Mouse (Mus musculus): ENCODE measurements around the gene Txndc16.

DNA sequence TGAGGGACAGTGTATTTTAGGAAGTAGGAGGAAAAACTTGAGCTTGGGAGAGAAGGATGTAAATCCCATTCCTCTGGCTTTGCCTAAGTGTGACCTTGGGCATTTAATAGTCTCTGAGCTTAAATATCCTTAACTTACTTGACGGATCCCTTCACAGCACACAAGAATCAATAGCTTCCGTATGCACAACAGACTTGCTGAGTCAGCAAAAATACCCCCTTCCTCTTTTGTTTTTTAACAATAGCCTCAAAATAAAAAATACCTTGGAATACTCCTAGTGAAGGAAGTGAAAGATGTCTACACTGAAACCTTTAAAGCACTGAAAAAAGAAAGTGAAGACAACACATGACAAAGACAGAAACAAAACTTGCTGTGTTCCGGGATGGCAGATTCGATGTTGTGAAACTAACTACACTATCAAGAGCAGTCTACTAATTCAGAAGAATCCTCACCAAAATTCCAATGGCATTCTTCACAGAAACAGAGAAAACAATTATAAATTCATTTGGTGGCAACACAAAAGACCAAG is 31.5 kb upstream of the Txndc16 start:
- TF ChIP-seq CTCF (conservative IDR thresholded peaks at IDR 0.05; ENCODE audit: low read length) (no peak), NANOG (IDR thresholded peaks at IDR 0.05; ENCODE audit: borderline replicate concordance, low read length) (no peak)
